Mouse (Mus musculus) CD4-positive helper T cell, adult 2 months (primary cell): ENCODE measurements around the gene Ccdc113.

Experiments used
- DNase-seq: peaks from one replicate; pipeline ENCODE4 v3.0.0-alpha.2; 2012; ENCODE audit warnings: low read depth, missing footprints, low spot score

Gene Ccdc113

GRCm38 (mm10) chr8:95539487-95539886, 5.6 kb downstream of the Ccdc113 start:
- DNase-seq = no peak

GRCm38 (mm10) chr8:95542191-95542590, 8.3 kb downstream of the Ccdc113 start:
- no peak for DNase-seq

DNA sequence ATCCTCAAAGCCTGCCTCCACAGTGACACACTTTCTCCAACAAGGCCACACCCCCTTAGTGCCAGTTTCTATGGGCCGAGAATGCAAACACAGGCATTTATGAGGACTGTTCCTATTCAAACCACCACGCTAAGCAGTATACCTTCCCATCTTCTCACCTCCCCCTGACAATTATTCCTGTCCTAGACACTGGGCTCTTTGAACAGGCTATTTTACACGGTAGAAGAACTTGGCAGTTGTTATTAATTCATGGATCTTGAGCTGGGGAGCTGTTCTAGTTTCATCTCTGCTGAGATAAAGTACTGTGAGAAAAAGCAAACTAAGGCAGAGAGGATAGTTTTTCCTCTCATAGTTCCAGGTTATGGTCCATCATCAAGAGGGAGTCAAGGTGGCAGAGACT, 9.2 kb downstream of the Ccdc113 start:
- DNase-seq = no peak

DNA sequence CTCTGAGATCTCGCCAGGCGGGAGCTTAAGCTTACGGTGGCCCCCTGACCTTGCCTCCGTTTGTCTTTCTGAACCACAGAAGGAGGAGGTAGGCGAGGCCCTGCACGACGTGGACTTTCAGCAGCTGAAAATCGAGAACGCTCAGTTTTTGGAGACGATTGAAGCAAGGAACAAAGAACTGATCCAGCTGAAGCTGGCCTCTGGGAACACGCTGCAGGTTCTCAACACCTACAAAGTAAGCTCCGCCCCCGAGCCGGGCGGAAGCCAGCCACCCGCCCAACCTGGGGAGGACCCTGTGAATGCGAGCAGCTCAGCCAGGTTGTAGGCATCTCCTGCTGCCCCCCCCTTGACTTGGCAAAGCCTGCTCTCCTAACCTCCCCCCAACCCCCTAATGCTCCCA, 11.9 kb downstream of the Ccdc113 start:
- DNase-seq = no peak

- no peak for DNase-seq
Observed at GRCm38 (mm10) chr8:95546986-95547385, 13.1 kb downstream of the Ccdc113 start.

DNA sequence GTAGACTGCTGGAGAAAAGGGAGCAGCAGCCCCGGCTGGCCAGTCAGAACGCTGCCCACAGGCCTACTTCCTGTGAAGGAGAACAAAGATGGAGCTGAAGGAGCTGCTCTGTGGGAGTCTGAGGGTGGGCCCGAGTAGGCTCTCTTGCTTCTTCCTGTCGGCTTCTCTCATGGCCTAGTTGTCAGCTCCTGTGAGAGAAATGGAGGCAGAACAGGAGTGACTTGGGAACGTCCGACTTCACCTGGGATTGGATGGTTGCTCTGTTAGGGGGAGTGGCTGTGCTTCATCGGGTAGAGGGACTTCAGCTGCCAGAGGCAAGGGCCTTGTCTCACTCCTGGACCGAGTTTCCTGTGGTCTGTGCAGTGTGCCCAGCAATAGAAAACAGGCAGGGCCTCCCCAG, 14.0 kb downstream of the Ccdc113 start:
- no peak for DNase-seq

- DNase-seq = no peak
Observed at GRCm38 (mm10) chr8:95549871-95550829, 16.3 kb downstream of the Ccdc113 start.

DNA sequence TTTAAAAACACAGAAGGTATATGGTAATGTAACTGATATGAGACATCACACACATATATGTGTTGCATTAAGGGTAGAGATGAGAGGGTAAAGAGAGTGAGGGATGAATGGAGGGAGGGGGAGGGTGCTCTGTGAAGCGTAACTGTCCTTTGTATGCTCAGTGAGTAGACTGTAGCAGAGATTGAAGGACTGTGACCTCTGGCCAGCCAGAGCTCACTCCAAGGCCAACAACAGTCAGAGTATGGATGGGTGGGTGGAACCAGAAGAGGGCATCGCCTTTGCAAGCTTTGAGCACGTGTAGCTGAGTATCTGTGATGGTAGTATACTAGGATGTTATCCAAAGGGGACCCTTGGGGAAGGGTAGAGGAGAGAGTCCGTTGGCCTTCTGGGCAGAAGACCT, 17.7 kb downstream of the Ccdc113 start:
- no peak for DNase-seq

DNA sequence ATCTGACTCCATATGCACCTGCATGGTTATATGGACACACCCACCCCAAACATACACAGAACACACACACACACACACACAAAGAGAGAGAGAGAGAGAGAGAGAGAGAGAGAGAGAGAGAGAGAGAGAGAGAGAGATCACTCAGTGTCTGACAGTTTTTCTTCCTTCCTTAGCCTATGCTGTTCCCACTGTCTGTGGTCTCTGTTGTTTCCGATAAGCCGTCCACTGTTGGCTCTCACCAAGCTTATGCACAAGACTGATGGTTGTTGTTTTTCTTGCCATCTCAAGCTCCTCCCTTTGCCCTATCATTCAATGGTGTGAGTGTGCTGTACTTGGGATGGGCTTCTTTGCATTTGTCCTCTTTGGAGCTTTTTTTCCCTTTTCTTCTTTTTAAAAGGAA, 22.1 kb downstream of the Ccdc113 start:
- no peak for DNase-seq

GRCm38 (mm10) chr8:95566217-95566616, 32.3 kb downstream of the Ccdc113 start:
- DNase-seq = no peak

- DNase-seq = no peak
Observed at GRCm38 (mm10) chr8:95566809-95567208, 32.9 kb downstream of the Ccdc113 start.

DNA sequence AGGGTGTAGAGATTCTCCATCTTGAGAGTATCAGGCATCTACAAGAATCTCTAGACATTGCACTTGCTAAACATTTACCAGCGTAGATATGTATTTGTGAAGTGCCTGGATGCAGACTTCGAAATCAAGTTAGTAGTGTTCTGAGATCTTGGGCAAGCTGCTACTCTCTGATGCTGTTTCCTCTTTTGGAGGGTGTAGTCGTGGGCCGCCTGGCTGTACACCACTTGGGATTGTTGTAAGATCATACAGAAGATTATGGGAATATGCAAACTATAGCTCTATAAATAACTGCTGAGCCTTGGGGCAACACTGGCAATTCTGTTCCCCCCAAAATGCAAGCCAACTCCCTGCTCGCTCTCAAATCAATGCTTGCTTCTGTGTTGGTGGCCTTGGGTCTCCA, 39.3 kb downstream of the Ccdc113 start:
- no peak for DNase-seq

DNA sequence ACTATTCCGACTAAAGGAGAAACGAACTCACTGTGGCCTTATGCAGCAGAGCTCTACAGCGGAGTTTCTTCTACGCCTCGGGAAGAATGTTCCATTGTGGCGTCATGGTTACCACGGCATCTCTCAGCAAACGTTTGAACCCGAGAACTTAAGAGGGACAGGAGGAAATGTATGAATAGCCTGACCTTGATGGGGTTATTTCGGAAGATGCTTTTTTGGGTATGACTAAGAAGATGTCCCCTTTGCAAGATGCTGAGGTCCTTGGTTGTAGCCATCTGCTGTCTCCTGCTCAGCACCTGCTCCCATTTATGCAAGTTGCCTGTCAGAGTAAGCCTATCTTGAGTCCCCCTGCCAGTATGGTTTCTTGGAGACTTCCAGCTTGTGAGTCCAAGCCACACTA, 42.4 kb downstream of the Ccdc113 start, which contains the start of gene Prss54:
Gene Prss54 (minus strand): TSS at position 101 of the 400 bp plus-strand sequence.
- no peak for DNase-seq

GRCm38 (mm10) chr8:95587339-95587738, 53.5 kb downstream of the Ccdc113 start:
- DNase-seq = no peak

DNA sequence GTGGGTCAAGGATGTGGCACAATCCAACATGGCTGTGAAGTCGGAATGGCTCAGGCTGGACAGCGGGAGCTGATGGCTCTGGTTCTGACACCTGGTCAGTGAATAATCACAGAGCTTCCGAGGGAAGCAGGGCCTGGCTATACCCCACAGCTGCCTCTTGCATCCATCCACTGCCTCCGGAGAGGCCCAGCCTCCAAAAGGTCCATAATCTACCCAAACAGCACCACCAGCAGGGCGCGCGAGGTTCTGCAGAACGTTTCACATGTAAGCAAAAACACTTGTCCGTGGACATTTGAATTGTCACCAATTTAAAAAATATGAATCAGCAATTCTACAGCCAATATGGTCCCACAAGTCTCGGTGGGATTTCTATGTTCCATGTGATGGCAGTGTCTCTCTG, 55.4 kb downstream of the Ccdc113 start:
- DNase-seq = no peak

DNA sequence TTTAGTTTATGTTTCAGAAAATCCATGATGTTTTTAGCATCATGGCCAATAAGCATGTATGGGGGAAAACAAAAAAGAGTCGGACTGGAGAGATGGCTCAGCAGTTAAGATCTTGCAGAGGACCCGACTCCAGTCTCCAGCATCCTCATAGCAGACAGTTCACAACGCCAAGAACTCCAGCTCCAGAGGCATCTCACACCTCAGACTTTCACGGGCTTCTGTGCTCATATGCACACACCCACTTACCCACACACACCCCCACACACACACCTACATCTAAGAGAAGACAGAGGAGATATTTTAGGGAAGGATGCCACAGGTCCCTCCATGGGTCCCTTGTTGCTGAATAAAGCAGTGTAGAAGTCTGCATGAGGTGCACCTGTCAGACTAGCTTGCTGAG, 56.7 kb downstream of the Ccdc113 start:
- no peak for DNase-seq

DNA sequence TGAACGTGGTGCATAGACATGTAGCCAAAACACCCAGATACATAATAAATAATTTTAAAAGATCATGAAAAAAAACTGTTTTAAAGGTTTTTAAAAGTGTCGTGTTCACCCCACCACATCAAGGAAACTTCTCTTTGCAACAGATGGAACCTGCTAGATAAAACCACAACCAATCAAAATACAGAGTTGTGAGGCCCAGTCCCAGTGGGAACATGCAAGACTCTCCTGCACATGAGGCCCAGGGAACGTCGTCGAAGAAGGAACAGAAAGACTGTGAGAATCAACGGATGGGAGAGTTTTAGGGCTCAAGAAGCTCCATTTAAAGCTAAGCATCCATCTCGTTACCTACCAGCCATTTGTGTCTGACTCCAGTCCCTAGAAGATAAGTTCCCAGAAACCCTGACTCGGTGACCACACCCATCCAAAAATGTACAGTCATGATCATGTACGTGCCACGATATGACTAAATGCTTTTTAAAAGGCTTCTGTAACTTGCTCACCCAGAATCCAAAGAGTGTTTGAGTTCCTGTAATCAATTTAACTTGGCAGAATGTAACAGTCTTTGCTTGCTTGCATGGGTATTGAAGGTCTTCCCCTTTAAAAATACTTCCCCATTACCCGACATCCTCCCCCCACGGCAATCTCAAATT, 58.4 kb downstream of the Ccdc113 start:
- DNase-seq = no peak

DNA sequence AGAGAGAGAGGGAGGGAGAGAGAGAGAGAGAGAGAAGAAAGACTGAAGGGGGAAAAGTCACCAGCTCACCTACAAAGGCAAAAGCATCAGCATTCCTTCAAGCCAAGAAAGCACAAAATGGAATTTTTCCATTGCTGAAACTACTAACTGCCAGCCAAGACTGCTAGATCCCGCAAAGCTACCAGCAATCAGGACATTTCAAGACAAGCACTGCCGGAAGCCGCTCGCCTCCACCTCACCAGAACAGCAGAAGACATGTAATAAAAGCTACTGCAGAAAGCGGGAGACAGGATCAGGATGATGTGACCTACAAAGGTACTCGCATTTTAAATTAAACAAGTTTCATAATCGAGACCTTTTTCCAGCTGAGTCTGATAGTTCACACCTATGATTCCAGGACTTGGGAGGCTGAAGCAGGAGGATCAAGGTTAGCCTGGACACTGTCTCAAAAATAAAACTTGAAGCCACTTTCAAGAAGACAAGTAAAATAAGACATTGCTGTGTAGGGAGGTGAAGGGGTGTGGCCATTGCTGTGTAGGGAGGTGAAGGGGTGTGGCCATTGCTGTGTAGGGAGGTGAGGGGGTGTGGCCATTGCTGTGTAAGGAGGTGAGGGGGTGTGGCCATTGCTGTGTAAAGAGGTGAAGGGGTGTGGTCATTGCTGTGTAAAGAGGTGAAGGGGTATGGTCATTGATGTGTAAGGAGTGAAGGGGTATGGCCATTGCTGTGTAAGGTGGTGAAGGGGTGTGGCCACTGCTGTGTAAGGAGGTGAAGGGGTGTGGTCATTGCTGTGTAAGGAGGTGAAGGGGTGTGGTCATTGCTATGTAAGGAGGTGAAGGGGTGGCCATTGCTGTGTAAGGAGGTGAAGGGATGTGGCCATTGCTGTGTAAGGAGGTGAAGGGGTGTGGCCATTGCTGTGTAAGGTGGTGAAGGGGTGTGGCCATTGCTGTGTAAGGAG, 59.8 kb downstream of the Ccdc113 start:
- DNase-seq = no peak

DNA sequence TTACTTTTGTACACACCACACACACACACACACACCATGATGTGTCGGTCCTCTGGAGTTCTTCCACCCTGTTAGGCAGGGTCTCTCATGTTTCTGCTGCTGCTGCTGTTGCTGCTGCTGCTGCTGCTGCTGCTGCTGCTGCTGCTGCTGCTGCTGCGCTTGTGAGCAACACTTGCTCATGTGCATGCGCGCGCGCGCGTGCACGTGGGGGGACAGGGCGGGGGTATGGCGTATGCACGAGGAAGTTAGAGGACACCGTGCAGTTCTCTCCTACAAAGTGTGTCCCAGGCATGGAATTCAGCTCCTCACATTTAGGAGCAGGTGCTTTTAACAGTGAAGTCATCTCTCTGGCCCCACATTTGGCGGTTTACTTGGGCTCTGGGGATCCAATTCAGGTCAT, 61.2 kb downstream of the Ccdc113 start:
- no peak for DNase-seq

DNA sequence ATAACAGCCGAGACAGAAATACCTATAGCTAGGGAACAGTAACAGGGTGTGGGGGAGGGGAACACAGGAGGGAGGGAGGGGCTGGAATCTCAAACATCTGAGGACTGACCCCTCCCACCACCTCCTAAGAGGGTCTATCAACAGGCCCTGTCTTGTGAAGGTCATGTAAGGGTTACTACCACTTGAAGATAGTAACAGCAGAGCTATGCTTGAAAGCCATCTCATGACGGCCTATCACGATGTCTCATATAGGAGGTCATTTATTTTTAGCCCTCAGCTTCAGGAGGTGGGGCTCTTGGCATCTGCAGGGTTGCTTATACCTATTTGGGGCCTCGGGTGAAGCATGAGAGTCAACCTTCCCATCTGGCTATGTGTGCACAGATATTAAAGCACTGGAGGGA, 63.0 kb downstream of the Ccdc113 start:
- DNase-seq = no peak

- DNase-seq = peak; percentile 32
Observed at GRCm38 (mm10) chr8:95599861-95600260, 66.0 kb downstream of the Ccdc113 start.

DNA sequence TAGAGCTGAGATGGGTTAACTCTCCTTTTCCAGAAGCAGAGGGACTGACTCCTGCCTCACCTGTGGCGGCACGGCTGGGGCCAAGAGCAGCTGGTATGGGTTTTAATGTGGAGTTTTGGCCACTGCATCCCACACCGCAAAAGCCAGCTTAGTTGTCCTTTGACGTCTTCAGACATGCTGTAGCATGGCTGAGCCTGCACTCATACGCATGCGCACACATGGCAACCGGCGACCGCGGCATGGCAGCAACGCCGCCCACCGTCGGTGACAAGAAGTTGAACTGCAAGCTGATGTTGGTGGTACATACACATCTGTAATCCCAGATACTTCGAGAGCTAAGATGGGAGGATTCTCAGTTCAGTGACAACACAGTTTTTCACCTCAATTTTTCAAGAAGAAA, 67.4 kb downstream of the Ccdc113 start:
- DNase-seq = no peak
